Comparison of ENCODE assay signal across 8 mouse cellular contexts in the genomic region with DNA sequence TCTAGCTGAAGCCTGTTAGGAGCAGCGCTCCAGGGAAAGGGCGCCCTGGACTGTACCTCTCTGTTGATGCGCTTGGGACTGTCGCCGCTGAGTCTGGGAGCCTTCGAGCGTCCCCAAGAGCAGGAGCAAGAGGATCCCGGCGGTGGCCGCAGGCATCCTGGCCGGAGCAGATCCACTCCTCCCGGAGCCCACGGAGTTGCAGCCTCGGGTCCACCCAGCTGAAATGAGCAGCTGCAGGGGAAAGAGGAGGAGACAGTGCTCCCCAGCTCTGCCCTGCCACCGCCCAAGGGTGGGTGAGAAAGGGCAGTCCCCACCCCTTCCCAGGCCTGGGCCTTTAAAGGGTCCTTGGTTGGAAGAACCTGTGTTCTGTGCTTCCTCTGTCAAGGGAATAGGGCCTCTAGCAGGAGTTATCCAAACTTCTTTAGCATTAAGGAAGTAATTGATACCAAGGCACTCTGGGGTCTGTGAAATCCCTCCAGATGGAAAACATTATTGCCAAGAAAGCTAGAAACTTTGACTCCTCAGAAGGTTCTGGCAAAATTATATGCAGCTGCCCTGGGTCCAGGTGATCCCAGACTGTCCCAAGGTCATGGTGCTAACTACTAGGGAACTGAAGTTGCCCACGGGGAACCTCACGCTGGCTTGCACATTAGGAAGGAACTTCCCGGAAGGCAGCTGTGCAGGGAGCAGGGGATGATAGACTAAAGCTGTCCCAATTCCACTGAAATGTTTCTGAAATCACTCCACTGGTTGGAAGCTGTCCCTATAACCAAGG. TPM values are rescaled to one million over a fixed set of nuclear protein-coding genes. Genes with fewer than 3 reads are reported as not detected.
DNase-seq lines count a peak whose midpoint lies in the region; ATAC-seq lines count a peak whose summit lies in the region.

No protein-coding gene starts in this region.

- DNase-seq in right cerebral cortex, postnatal 4 days = peak; percentile 11
- DNase-seq in right cerebral cortex, adult 2 months (ENCODE audit: low spot score in 2 of 2) = no peak
- DNase-seq in heart, postnatal 25 days (ENCODE audit: low spot score) = peak; percentile 51
- DNase-seq in kidney, postnatal 4 days = peak; percentile 58 to 67
- DNase-seq in urinary bladder, postnatal 25 days (ENCODE audit: low spot score) = peak; percentile 12
- no peak for DNase-seq in frontal cortex, postnatal 36 days (ENCODE audit: low spot score in 2 of 2)

- H3K9ac ChIP-seq in forebrain, embryonic 13.5 days = peak overlapping the region; percentile 46; the same call in 1 of the 2 replicates
- H3K9ac ChIP-seq in midbrain, embryonic 13.5 days (replicated peaks) = peak overlapping the region; percentile 46; the same call in 1 of the 2 replicates

- H3K36me3 ChIP-seq in forebrain, embryonic 13.5 days (ENCODE audit: poor library complexity, severe bottlenecking) = no peaks in the 10 kb centered on the region
- H3K36me3 ChIP-seq in midbrain, embryonic 13.5 days = no peaks in the 10 kb centered on the region

- peak overlapping the region; percentile 30 for H3K4me3 ChIP-seq in forebrain, embryonic 13.5 days
- peak overlapping the region; percentile 27 for H3K4me3 ChIP-seq in midbrain, embryonic 13.5 days (replicated peaks)

- intact Hi-C loops in heart, postnatal 25 days (cut with DNase I) = loop anchor here (10.0 kb wide), 1 partner anchor 82 kb away; no protein-coding TSS in a partner anchor

- H3K4me1 ChIP-seq in forebrain, embryonic 13.5 days = peaks cover 10% of the 10 kb centered on the region
- peaks cover 10% of the 10 kb centered on the region for H3K4me1 ChIP-seq in midbrain, embryonic 13.5 days (replicated peaks)

- H3K4me2 ChIP-seq in forebrain, embryonic 13.5 days = peak overlapping the region; percentile 60
- peak overlapping the region; percentile 55 for H3K4me2 ChIP-seq in midbrain, embryonic 13.5 days (replicated peaks)

- no peak overlapping the region for H3K27ac ChIP-seq in forebrain, embryonic 13.5 days
- H3K27ac ChIP-seq in midbrain, embryonic 13.5 days = no peak overlapping the region

- no peaks in the 10 kb centered on the region for H3K27me3 ChIP-seq in forebrain, embryonic 13.5 days
- no peaks in the 10 kb centered on the region for H3K27me3 ChIP-seq in midbrain, embryonic 13.5 days

- 15% methylated on average over 18 of the region's 18 CpGs for whole genome bisulfite sequencing in forebrain, embryonic 13.5 days
- WGBS in midbrain, embryonic 13.5 days = 15% methylated on average over 18 of the region's 18 CpGs

- H3K9me3 ChIP-seq in forebrain, embryonic 13.5 days (replicated peaks) = no peaks in the 10 kb centered on the region
- H3K9me3 ChIP-seq in midbrain, embryonic 13.5 days = no peaks in the 10 kb centered on the region

- peak; percentile 68 for ATAC-seq in forebrain, embryonic 13.5 days
- ATAC-seq in midbrain, embryonic 13.5 days = peak; percentile 86

RNA-seq across cellular contexts. Expression of gene Lama2, which starts 2.7 kb away (rescaled TPM):
- 2.3 and 2.8 TPM in 2 replicates for polyA plus RNA-seq in forebrain, embryonic 13.5 days (2015; fragmentation: Nextera tagmentation; extraction: Ambion mirVana)
- 100 to 1,000 TPM; 126 to 153 TPM for total RNA-seq in heart, postnatal 25 days (2021)
- 3.3 and 4.6 TPM in 2 replicates for polyA plus RNA-seq in midbrain, embryonic 13.5 days (2015; fragmentation: Nextera tagmentation; extraction: Ambion mirVana)

Comparison
In these comparisons a context has a peak if more than half of its experiments do, and no peak if none do; other contexts are left out.
1. DNase-seq: peak in right cerebral cortex, postnatal 4 days (single experiment), heart, postnatal 25 days (single experiment), kidney, postnatal 4 days (2 of 2) and urinary bladder, postnatal 25 days (single experiment); none in right cerebral cortex, adult 2 months (0 of 2) and frontal cortex, postnatal 36 days (0 of 2).